Mouse (Mus musculus) hindbrain, embryonic 12.5 days (tissue): ENCODE data around the gene Slit1. TPM values are rescaled to one million over a fixed set of nuclear protein-coding genes. Genes with fewer than 3 reads are reported as not detected.

ENCODE experiments used
- ATAC-seq: fragments of 200-750 bp; cut with Nextera tagmentation; 2 replicates; pipeline ENCODE4 v1.8.0; 2017; ENCODE audit warnings: moderate TSS enrichment; ENCODE audit not compliant: low FRiP score
- H3K27ac ChIP-seq: fragments of 300-500 bp; sonication (generic); 2 replicates; pipeline ENCODE4 v1.5.1; 2016; ENCODE audit warnings: mild to moderate bottlenecking
- H3K27me3 ChIP-seq: fragments of 300-500 bp; sonication (generic); 2 replicates; pipeline ENCODE4 v1.6.1; 2016; ENCODE audit warnings: mild to moderate bottlenecking
- H3K36me3 ChIP-seq: fragments of 300-500 bp; sonication (generic); 2 replicates; pipeline ENCODE4 v1.6.1; 2016; ENCODE audit warnings: mild to moderate bottlenecking
- H3K4me1 ChIP-seq: fragments of 300-500 bp; sonication (generic); 2 replicates; pipeline ENCODE4 v1.6.1; 2016
- H3K4me2 ChIP-seq: fragments of 300-500 bp; sonication (generic); replicated peaks from 2 replicates; pipeline ENCODE4 v1.6.1; 2016; ENCODE audit warnings: mild to moderate bottlenecking
- H3K4me3 ChIP-seq: fragments of 300-500 bp; sonication (generic); 2 replicates; pipeline ENCODE4 v1.5.1; 2016; ENCODE audit warnings: mild to moderate bottlenecking
- H3K9ac ChIP-seq: fragments of 300-500 bp; sonication (generic); 2 replicates; pipeline ENCODE4 v1.6.1; 2016; ENCODE audit warnings: mild to moderate bottlenecking, moderate library complexity
- H3K9me3 ChIP-seq: fragments of 300-500 bp; sonication (generic); replicated peaks from 2 replicates; pipeline ENCODE4 v1.6.1; 2016; ENCODE audit warnings: mild to moderate bottlenecking
- WGBS: fragments of 180-500 bp; shearing (Covaris S2); methylation state at CpG from one replicate; pipeline ENCODE4 v1.1.7; 2016; 5-methylcytosine and 5-hydroxymethylcytosine counted together
- microRNA-seq: library from miRNA; unstranded; fragments of <30 nt; microRNA quantifications from one replicate; pipeline ENCODE4, GENCODE M21; 2017
- polyA plus RNA-seq: library from polyadenylated mRNA; unstranded; fragments of >200 nt; fragmentation: Nextera tagmentation; extraction: Ambion mirVana; gene quantifications from 2 replicates; pipeline ENCODE4 v1.2.1, GENCODE M21; 2016

Slit1 gene
- polyA plus RNA-seq, 1 experiment from 2014 or later, result 31.9 TPM

- H3K9ac ChIP-seq, result no peak overlapping the region
- H3K4me1 ChIP-seq, result no peaks in the 10 kb centered on the region
- 91% methylated on average over 2 of the region's 2 CpGs for WGBS
- H3K9me3 ChIP-seq, result no peaks in the 10 kb centered on the region
- H3K27me3 ChIP-seq, result no peaks in the 10 kb centered on the region
- H3K36me3 ChIP-seq, result no peaks in the 10 kb centered on the region
- no peak overlapping the region for H3K27ac ChIP-seq
- ATAC-seq, result no peak
- no peak overlapping the region for H3K4me3 ChIP-seq
- H3K4me2 ChIP-seq, result no peak overlapping the region
These were observed 169.8 kb downstream of the Slit1 start for GRCm38 (mm10) chr19:41573700-41574099.

- Histone ChIP-seq H3K4me3 (no peak overlapping the region), H3K4me1 (no peaks in the 10 kb centered on the region), H3K36me3 (no peaks in the 10 kb centered on the region), H3K27ac (no peak overlapping the region), H3K27me3 (no peaks in the 10 kb centered on the region), H3K4me2 (no peak overlapping the region), H3K9ac (no peak overlapping the region), H3K9me3 (no peaks in the 10 kb centered on the region)
- no peak for ATAC-seq
- WGBS, result 91% methylated on average over 2 of the region's 2 CpGs
These were observed 174.7 kb downstream of the Slit1 start for GRCm38 (mm10) chr19:41568791-41569190.

GRCm38 (mm10) chr19:41560856-41561255, 182.6 kb downstream of the Slit1 start:
- ATAC-seq, result no peak
- Histone ChIP-seq H3K36me3 (peaks cover 19% of the 10 kb centered on the region; the same call in 1 of the 2 replicates), H3K27me3 (no peaks in the 10 kb centered on the region), H3K9ac (no peak overlapping the region), H3K4me1 (no peaks in the 10 kb centered on the region; the same call in 1 of the 2 replicates), H3K4me2 (no peak overlapping the region), H3K27ac (no peak overlapping the region), H3K4me3 (no peak overlapping the region), H3K9me3 (no peaks in the 10 kb centered on the region)
- 94% methylated on average over 3 of the region's 3 CpGs for WGBS

DNA sequence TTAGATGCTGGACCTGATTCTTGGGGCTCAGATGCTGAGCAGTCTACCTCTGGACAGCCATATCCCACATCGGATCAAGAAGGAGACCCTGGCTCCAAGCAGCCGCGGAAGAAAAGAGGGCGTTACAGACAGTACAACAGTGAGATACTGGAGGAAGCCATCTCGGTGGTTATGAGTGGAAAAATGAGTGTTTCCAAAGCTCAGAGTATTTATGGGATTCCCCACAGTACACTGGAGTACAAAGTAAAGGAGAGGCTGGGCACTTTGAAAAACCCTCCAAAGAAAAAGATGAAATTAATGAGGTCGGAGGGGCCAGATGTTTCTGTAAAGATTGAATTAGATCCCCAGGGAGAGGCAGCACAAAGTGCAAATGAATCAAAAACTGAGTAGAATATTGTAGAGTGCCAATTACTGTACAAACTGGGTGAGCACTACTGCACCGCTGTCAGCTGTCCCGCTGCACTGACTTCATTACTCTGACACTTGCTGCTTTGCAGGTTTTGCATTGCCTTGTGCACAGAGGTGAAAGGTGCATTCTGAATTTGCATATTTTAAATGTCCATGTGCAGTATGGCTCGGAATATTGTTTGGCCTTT, 184.5 kb downstream of the Slit1 start:
- Histone ChIP-seq H3K36me3 (peaks cover 23% of the 10 kb centered on the region; the same call in 1 of the 2 replicates), H3K4me2 (no peak overlapping the region), H3K4me1 (no peaks in the 10 kb centered on the region; the same call in 1 of the 2 replicates), H3K27ac (no peak overlapping the region), H3K9ac (no peak overlapping the region), H3K4me3 (no peak overlapping the region), H3K9me3 (no peaks in the 10 kb centered on the region), H3K27me3 (no peaks in the 10 kb centered on the region)
- no peak for ATAC-seq
- 81% methylated on average over 9 of the region's 9 CpGs for WGBS

- no peaks in the 10 kb centered on the region for H3K27me3 ChIP-seq
- H3K4me1 ChIP-seq, result no peaks in the 10 kb centered on the region
- H3K4me2 ChIP-seq, result no peak overlapping the region
- no peak overlapping the region for H3K4me3 ChIP-seq
- H3K9me3 ChIP-seq, result no peaks in the 10 kb centered on the region
- H3K9ac ChIP-seq, result no peak overlapping the region
- H3K36me3 ChIP-seq, result peaks cover 24% of the 10 kb centered on the region; the same call in 1 of the 2 replicates
- no peak overlapping the region for H3K27ac ChIP-seq
- 93% methylated on average over 4 of the region's 4 CpGs for WGBS
- no peak for ATAC-seq
These were observed 186.0 kb downstream of the Slit1 start for GRCm38 (mm10) chr19:41557491-41557890.

- Histone ChIP-seq H3K4me2 (no peak overlapping the region), H3K27ac (no peak overlapping the region), H3K36me3 (peaks cover 26% of the 10 kb centered on the region; the same call in 1 of the 2 replicates), H3K4me1 (no peaks in the 10 kb centered on the region), H3K9me3 (no peaks in the 10 kb centered on the region), H3K4me3 (no peak overlapping the region), H3K27me3 (no peaks in the 10 kb centered on the region), H3K9ac (no peak overlapping the region)
- ATAC-seq, result no peak
- 86% methylated on average over 4 of the region's 4 CpGs for WGBS
These were observed 186.5 kb downstream of the Slit1 start for GRCm38 (mm10) chr19:41556981-41557380.

Small RNAs within 50 kb of the gene (microRNA-seq; reads per million reads assigned to microRNA genes)
- gene Mir8091, result not detected

Other genes with a start within 250 kb of the Slit1 start
- gene Gm340, start 161.3 kb downstream of the Slit1 start, polyA plus RNA-seq, result 3.9 and 4.8 TPM in 2 replicates
- gene Arhgap19, start 58.4 kb upstream of the Slit1 start, polyA plus RNA-seq, result 22.4 and 23.2 TPM in 2 replicates
- 16.8 and 19.4 TPM in 2 replicates for gene Frat1, start 86.3 kb upstream of the Slit1 start, polyA plus RNA-seq
- 14.5 and 15.3 TPM in 2 replicates for gene Frat2, start 104.5 kb upstream of the Slit1 start, polyA plus RNA-seq
- gene Rrp12, start 152.5 kb upstream of the Slit1 start, polyA plus RNA-seq, result 18.3 and 20.9 TPM in 2 replicates
- gene Pgam1, start 168.3 kb upstream of the Slit1 start, polyA plus RNA-seq, result 514 and 546 TPM in 2 replicates
- 63.1 and 64.4 TPM in 2 replicates for gene Exosc1, start 189.8 kb upstream of the Slit1 start, polyA plus RNA-seq
- 75.8 and 76.4 TPM in 2 replicates for gene Zdhhc16, start 189.8 kb upstream of the Slit1 start, polyA plus RNA-seq
- 33.1 and 39.0 TPM in 2 replicates for gene Mms19, start 237.5 kb upstream of the Slit1 start, polyA plus RNA-seq
- 15.9 and 16.2 TPM in 2 replicates for gene Ubtd1, start 238.1 kb upstream of the Slit1 start, polyA plus RNA-seq